Mouse (Mus musculus) MEL (cell line): Measurements from ENCODE around the gene Slc15a5.
"Not testable (repeated sequence)": the region's sequence is repeated elsewhere in the genome, so short reads cannot be mapped to it uniquely, and the experiment has no call there.

Source experiments
- CHD1 ChIP-seq: IDR thresholded peaks from 2 replicates; pipeline ENCODE4 v1.6.1; 2012; ENCODE audit warnings: low read depth, mild to moderate bottlenecking, inconsistent platforms, low read length, improper control_type of control experiment
- CHD2 ChIP-seq: IDR thresholded peaks from 2 replicates; pipeline ENCODE4 v1.6.1; 2011; ENCODE audit warnings: low read length, improper control_type of control experiment
- CTCF ChIP-seq, 3 experiments: IDR thresholded peaks in 2 of 3; conservative IDR thresholded peaks in 1 of 3; 2 replicates each; pipeline ENCODE4 v1.5.1; 2011 to 2012; ENCODE audit warnings: low read length in 3 of 3, low read depth in 2 of 3, mild to moderate bottlenecking in 2 of 3, improper control_type of control experiment in 1 of 3, inconsistent platforms in 1 of 3, mixed read lengths in 1 of 3, moderate library complexity in 1 of 3; ENCODE audit not compliant: control insufficient read depth in 1 of 3, insufficient read depth in 1 of 3, poor library complexity in 1 of 3, severe bottlenecking in 1 of 3
- EP300 ChIP-seq, 2 experiments: IDR thresholded peaks; 2 replicates each; pipeline ENCODE4 v1.6.1; 2011; ENCODE audit warnings: improper control_type of control experiment in 2 of 2, low read length in 2 of 2, low read depth in 1 of 2, mild to moderate bottlenecking in 1 of 2
- GATA1 ChIP-seq: IDR thresholded peaks from 2 replicates; pipeline ENCODE4 v1.6.1; 2011; ENCODE audit warnings: low read depth, low read length, improper control_type of control experiment
- KAT2A ChIP-seq: conservative IDR thresholded peaks from 2 replicates; pipeline ENCODE4 v1.6.1; 2012; ENCODE audit warnings: low read depth, low read length, improper control_type of control experiment, inconsistent platforms
- MAX ChIP-seq: IDR thresholded peaks from 2 replicates; pipeline ENCODE4 v1.6.1; 2011; ENCODE audit warnings: low read length, improper control_type of control experiment
- NELFE ChIP-seq: IDR thresholded peaks from 2 replicates; pipeline ENCODE4 v1.6.1; 2011; ENCODE audit warnings: low read depth, low read length, improper control_type of control experiment
- POLR2A ChIP-seq, 2 experiments: IDR thresholded peaks; 2 replicates each; pipeline ENCODE4 v1.6.1; 2011 to 2012; ENCODE audit warnings: low read length in 2 of 2, mild to moderate bottlenecking in 2 of 2, control low read depth in 1 of 2, improper control_type of control experiment in 1 of 2, low read depth in 1 of 2, moderate library complexity in 1 of 2; ENCODE audit not compliant: control insufficient read depth in 1 of 2, insufficient read depth in 1 of 2, poor library complexity in 1 of 2
- POLR2AphosphoS2 ChIP-seq: IDR thresholded peaks from 2 replicates; pipeline ENCODE4 v1.6.1; 2011; ENCODE audit warnings: low read length, improper control_type of control experiment
- TAL1 ChIP-seq: IDR thresholded peaks from 2 replicates; pipeline ENCODE4 v1.6.1; 2012; ENCODE audit warnings: mild to moderate bottlenecking, inconsistent platforms, low read length, moderate library complexity, mixed read lengths
- ZC3H11A ChIP-seq: IDR thresholded peaks from 2 replicates; pipeline ENCODE4 v1.6.1; 2012; ENCODE audit warnings: low read depth, mild to moderate bottlenecking, inconsistent platforms, low read length, improper control_type of control experiment

- TF ChIP-seq CHD1; CTCF (IDR thresholded peaks at IDR 0.05 in 2 of 3, conservative IDR thresholded peaks at IDR 0.05 in 1 of 3; ENCODE audit: control insufficient read depth in 1 of 3, insufficient read depth in 1 of 3, low read depth in 2 of 3, low read length in 3 of 3, poor library complexity in 1 of 3, severe bottlenecking in 1 of 3); ZC3H11A; CHD2; POLR2A (IDR thresholded peaks at IDR 0.05; ENCODE audit: control insufficient read depth in 1 of 2, insufficient read depth in 1 of 2, low read depth in 1 of 2, low read length in 2 of 2, poor library complexity in 1 of 2); TAL1; EP300 (IDR thresholded peaks at IDR 0.05; ENCODE audit: low read depth in 1 of 2, low read length in 2 of 2); POLR2AphosphoS2; MAX; GATA1; NELFE; KAT2A: not testable (repeated sequence)
These were observed 6.7 kb upstream of the Slc15a5 start for GRCm38 (mm10) chr6:138086421-138086820.
